Mouse (Mus musculus): ENCODE measurements at regions not wholly inside any gene's neighbourhood (a gene's known extent, or its start where the extent isn't known, plus 50 kb on each side); places are given as distances from the start of the nearest gene placed in this dataset.

GRCm38 (mm10) chrX:14091661-14092060, 119.3 kb upstream of the H2al1n start:
- DNase-seq, result no peak

- no peak for DNase-seq
Observed at GRCm38 (mm10) chrX:14133571-14133970, 77.4 kb upstream of the H2al1n start.

DNA sequence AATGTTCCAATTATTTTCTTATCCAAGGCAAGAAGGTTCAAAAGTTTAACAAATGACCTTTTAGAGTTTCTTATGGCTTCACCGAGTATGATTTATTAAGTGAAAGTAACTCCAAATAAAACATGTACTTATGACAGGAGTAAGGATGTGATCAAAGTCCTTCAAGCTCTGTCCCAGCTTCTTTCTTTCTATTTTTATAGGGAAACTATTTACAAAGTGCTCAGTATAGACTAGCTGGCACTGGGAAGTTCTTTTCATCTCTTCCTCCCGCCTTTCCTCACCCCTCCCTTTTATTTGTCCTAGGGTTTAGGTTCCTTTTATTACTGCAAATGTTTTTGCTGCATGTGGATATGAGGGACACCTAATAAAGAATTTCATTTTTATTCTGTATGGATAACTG, 76.3 kb upstream of the H2al1n start:
- DNase-seq, result no peak

DNA sequence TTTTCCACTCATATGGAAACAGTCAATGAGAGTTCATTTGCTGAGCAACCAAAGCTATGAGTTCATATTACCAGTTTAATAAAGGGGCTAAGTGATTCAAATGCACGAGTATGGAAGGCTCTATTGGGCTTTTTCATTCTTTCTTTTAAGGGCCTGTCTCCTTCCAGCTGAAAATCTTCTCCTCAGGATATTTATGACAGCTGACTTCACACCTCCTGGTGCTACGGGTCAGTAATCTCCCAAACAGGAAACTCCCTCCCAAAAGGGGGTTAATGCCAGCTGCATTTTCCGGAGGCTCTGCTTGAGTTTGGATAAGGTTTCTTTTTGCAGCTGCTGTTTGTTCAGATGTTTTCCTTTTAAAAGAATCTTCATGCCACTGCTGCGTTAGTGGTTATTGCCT, 72.5 kb upstream of the H2al1n start:
- peak; percentile 18 to 35 for DNase-seq

Measured in heart, adult 18-20 months (tissue).